Mouse (Mus musculus) hindlimb bud, embryonic 11.5 days (tissue): ENCODE measurements around the gene Gm826.

Experiments
- DNase-seq: peaks from one replicate; pipeline ENCODE4 v3.0.0-alpha.2; 2012; ENCODE audit warnings: low read depth, low spot score; ENCODE audit errors: extremely low spot score

The Gm826 gene

DNA sequence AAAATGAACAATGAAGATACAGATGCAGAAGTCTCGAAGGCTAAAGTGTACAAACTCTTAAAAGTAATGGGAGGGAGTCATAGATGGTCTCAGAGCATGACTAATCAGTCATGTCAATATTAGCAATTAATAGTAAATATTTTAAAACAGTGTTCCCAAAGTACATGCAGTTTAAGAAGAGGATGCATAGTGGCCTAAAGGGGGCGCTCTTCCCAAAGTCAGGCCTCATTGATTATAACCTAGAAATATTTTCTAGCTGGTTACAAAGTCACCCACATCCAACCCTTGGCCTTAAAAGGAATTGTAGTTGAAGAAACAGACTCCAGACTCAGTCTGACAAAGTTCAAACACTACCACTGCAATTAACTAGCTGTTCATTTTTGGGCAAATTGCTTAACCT is 20.4 kb upstream of the Gm826 start:
- DNase-seq: no peak

DNA sequence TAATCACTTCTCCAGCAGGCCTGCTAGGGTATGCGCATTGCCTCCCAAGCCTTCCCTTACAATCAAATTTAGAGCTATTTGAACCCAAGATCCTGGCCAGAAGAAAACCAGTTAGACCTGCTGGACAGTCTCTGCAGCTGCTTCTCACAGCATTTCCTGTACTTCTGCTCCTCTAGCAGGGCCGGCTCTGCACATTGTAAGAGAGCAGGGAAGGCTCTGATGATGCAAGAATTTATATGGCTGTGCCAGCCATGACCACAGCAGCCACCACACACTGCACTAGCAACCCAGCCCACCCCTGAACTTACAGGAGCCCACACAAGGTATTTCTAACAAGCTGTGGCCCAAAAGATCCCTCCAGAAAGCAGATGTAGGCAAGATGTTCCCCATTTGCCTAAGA is 19.6 kb upstream of the Gm826 start:
- DNase-seq: no peak

DNA sequence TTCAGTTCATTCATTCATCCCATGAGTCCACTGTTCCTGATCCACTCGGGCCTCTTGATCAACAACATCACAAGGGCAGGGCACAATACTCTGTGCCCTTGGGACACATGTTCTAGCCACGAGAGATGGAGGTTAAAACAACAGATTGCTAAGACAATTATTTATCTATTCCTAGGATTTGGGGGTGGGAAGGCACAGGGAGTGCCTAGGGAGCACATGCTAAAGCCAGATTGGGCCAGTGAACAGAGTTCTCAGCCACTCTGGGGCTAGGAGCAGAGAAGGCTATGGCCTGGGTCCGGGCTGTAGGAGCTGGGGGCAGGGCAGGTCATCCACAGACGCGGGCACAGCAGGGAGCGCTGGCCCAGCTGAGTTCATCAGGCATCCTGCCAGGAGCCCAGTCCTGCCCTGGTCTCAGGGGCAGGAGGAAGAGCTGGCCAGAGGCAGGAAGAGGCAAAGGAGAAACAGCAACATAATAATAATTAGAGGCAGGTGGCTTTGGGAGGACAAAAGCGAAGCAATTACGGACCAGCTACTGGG is 17.1 kb upstream of the Gm826 start:
- no peak for DNase-seq

DNA sequence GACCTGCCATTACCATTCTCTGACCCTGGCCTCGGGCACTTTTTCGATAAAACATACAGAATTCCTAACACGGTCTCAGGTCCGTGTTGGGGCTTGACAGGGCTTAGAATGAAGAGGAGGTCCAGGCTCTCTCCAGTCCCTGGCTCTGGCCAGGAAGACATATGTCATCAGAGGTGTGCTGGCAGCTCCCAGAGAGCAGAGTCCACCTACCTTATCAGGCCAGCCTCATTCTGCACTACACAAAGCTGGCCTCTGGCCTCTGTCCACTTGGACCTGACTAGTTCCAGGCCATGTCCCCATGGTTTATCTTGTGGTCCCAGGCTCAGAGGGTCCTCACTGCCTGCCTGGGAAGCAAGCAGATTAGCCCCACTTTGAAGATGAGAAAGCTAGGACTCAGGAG is 15.6 kb upstream of the Gm826 start:
- no peak for DNase-seq

DNA sequence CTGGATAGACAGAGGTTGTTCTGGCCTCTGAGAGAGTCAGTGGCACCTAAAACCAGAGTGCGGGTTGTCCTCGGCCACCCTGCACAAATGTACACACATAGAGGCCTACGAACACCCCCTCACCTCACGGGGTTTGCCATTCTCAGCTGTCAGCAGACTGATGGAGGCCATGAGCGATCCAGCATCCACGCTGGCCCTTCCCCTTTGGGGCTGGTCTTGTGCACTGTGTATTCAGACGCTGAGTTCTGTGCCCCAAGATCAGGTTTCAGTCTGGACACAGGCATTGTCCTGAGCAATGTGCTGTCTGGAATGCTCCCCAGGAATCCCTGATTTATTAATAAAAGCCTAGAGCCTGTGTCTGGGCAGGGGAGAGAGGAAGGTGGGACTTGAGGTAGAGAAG is 14.8 kb upstream of the Gm826 start:
- no peak for DNase-seq

DNA sequence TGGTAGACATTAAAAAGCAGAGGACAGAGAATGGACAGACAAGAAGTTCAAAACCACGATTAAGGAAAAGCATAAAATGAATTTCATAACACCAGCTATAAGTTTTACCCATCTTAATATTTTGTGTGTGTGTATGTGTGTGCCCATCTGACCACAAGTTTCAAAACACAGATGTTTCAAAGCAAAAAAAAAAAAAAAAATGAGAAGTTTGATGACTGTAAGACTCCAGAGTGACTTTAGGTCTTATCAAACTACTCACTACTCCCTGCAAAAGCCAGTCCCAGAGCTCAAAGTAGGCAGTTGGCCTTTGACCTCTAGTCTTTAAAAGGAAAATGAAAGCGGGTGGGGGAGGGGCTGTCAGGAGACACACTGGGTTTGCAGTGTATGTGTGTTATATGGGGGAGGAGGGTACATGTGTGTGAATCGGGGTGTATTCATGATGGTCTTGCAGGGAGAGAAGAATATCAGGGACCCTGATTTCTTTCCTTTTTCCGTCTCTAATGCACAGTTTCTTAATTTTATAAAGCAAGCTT is 14.2 kb upstream of the Gm826 start:
- no peak for DNase-seq

DNA sequence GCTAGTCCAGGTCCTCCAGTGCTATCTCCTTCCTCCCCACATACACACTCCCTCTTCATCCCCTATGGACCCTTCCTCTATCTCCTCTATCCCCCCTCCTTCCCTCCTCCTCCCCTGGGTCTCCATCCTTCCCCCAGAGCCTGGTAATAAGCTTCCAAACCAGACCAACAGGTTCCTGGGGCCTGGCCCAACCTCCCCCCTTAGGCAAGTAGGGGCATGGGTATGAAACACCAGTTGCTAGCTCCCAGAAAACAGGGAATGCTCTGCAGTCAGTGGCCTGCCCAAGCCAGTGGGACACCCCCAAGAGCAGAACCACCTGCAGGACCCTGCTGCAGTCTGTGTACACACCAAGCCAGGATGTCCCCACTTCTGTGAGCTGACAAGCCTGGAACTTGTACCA is 11.7 kb upstream of the Gm826 start:
- DNase-seq: no peak

DNA sequence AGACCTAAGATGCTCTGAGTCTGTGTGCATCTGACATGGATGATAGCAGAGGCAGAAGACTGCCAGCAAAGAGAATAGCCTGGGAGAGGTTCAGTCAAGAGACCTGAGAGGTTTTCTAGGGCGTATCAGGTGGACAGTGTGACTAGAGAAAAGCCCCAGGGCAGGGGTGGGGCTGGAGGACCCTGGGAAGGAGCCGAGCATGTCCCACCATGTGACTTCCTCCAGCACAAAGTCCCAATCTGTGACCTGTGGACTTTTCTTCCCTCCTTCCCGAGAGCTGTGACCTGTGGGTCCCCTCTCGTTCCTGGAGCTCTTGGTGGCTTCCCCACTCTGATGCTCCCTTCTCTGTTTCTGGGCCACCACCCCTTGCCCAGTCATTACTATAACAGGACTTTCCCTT is 6.2 kb upstream of the Gm826 start:
- no peak for DNase-seq

DNA sequence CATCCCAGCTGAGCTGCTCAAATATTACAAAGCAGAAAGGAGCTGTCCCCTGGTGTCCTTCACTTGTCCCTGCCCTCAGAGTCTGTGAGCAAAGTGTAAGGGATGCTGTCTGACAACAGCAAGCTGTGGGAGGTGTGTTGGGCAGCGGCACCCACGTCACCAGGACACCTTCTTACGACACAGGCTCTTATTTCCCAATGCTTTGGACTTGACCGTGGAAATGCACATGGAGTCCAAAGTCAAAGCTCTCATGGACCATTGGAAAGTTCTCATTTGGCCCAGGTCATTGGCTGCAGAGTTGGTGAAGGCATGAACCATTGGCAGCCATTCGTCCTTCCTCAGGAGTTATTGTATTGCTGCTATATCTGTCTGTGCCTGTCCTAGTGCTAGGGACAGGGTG is 5.6 kb upstream of the Gm826 start:
- no peak for DNase-seq

DNA sequence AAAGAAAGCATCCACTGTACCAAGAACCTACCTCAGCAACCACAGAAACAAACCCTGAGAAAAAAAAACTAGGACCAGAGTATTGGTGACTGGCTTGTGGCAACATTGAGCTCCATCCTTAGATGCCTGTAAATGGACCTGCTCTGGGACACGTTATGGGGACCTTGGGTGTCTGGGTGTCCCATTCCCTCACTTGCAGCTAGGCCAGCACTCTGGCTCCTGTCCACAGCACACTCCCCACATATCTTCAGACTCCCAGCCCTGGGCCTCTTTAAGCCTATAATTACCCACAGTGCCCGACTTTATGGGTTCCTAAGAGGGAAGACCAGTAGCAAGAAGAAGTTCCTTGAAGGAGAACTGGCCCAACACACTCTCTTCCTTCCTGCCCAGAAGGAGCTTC is 2.1 kb upstream of the Gm826 start:
- no peak for DNase-seq

DNA sequence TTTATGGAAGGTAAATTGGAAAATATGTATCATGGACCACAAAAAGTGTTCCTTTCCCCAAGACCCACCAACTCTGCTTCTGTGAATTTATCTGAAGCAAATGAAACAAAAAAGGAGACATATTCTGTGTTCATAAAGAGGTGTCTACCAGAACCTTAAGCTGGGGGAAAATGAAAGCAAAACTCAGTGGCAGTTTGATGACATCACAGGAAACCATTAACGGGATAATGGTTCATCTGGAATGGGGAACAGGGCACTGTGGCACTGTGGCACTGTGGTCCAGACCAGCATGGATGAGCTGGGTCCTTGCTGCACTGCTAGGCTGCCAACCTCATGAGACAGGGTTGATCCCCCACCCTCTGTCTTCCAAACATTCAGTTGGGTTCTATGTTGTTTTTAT is 1.1 kb upstream of the Gm826 start:
- DNase-seq: no peak

DNA sequence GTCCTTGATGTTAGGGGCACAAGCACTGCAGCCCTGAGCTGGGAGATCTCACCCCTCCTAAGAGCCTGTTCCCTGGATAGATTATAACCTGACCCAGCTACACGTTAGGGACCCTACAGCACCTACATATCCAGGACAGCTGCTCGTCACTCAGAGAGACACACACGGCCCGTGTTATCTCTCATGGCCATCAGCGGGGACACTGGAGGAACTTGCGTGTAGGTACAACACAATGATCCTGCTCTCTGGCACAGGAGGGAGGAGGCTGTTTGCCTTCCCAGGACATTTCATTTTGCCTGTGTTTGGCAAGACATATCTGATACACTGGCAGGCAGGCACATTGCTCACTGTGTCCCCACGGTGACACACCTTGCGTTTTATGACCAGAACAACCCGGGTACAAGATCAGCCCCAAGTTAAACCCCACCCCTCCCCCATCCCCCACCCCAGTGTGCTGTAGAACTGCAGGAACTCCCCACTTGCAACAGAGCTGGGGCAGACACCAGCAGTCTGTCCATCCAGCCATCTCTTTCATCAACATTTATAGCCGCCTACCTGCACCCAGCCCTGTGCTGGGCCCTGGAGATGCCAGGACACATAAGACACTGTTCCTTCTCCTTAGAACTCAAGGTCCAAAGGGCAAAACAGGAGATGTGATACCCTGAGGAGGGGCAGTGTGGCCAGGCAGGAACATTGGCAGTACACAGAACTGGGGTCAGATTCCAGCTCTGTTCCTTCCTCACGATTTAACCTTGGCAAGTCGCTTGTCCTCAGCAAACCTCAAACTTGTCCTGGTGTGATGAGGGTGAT is 1.2 kb downstream of the Gm826 start:
- DNase-seq: no peak

DNA sequence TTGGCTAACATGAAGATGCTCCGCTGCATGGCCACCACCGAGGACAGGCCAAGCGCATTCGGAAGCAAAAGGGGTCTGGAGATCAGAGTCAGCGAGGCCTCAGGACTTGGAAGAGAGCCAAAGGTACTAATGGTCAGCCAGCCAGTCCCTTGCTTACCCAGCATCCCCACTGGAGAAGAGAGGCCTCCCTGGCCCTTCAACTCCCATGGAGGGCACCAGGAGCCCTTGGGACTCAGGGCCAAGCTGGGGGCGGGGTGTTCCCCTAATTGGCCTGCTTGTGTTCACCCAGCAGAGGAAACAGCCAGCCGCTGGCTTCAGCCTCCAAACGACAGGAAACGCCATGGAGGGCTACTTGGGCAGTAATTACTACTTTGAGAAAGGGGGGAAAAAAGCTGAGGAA is 5.1 kb downstream of the Gm826 start:
- no peak for DNase-seq

DNA sequence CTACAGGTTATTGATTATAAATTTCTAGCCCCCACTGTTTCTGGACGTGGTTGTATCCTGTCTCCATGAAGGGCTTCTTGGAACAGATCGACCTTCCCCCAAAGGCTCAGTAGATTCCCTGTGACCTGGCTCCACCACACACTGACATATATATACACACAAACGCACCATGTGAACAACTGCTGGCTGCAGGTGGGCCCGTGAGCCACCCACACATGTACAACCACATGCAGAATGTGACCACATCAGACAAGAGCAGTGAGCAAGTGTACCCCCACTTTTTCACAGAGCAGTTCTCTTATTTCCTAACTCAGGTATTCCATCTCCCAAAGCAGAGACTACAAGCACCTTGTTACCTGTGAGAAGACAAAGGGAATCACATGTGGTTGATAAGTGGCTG is 6.2 kb downstream of the Gm826 start:
- DNase-seq: no peak

DNA sequence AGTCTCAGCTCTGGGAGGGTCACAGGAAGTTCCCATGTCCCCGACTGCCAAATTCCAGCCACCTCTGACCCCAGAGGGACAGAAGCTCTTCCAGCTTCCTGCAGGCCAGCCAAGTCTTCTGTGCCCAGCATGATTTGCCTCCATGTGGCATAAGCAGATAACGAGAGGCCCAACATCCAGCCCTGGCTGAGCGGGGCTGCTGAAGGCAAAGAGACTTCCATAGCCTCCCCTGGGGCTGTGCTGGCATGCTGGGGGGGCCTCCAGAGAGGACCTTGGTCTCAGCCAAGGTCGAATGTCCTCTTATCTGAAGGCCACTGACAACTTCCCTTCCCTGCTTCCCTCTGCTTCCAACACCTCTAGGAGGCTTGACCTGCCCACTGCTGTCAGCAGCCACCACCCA is 6.8 kb downstream of the Gm826 start:
- no peak for DNase-seq

DNA sequence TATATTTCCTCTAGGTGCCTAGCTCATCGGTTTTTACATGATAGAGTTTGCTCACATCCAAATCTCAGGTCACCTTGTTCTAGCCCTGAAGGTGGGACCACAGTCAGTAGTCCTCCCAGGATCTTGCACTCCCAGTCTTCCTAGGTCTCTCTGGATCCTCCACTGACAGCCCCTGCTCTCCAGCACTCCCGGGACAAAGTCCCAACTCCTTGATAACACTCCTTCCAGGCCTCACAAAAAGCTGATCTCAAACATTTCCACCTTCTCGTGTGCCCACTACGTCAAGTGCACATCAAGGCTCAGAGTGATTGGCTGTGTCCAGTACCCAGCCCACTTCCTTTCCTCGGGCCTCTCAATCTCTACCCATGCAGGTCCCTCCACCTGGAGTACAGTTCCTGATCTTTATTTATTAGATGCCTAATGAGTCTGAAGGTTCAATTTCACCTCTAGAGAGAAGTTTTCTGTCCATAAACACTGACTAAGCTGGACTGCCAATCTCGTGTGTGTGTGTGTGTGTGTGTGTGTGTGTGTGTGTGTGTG is 8.8 kb downstream of the Gm826 start:
- DNase-seq: no peak

DNA sequence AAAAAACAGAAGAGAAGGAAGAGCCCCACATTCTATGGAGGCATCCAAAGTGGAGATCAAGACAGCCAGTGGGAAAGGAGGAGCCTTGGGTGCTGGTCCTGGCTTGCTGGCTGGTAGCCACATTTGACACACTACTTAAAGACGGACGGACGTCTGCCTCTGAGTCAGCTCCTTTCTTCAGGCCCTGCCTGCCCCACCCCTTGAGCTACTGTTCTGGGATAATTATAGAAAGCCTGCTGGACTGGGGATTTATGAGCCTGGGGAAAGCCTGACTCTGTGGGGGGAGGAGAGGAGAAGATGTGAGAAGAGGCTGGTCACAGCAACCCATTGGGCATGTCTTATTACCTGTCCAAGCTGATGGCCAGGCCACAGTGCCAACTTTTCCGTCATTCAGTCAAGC is 12.1 kb downstream of the Gm826 start:
- DNase-seq: no peak

DNA sequence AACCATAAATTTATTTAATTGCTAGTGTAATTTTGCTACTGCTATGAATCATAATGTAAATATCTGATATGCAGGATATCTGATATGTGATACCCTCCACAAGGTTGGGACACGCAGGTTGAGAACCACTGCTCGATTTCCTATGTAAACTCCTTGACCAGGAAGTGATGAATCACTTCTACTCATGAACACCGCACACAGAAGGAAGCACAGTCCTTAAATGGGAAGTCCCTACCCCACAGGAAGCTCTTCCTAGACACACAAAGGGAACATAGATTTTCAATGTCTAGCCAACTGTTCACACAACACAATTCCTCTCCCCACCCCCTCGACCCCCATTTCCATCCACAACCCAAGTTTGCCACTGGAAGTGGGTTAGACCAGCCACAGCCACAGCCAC is 15.7 kb downstream of the Gm826 start:
- DNase-seq: no peak

DNA sequence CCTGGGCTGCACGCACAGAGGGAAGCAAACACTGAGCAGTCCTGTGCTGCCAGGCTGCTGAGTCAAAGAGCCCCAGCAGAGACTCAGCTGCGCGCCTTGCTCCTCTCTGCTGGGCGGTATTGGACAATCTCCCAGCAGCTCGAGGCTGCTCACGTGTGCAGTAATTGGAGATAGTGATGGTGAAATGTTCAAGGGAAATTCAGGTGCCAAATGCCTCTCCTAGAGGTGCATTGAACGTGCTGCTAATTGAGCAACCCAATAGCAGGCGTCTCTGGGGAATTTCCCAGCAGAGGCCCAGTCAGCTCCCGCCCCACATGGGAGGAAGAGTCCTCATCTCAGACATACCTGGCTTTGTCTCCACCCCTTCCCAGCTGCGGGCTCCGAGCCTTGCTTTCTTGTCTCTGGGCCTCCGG is 20.4 kb downstream of the Gm826 start:
- no peak for DNase-seq

DNA sequence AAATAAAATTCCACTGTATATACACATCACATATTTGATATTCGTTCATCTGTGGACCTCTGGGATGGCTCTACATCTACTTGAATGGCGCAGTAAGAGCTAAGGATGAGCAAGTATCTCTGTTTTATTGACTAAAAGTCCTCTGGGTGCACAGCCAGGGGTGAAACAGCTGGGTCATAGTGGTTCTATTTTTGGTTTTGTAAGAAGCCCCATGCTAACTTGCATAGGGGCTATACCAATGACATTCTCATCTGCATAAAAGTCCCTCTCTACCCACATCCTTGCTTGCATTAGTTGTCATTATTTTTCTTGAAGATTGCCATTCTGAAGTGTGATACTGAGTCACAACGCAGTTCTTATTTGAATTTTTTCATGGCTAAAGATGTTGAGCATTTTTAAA is 28.9 kb downstream of the Gm826 start:
- no peak for DNase-seq

DNA sequence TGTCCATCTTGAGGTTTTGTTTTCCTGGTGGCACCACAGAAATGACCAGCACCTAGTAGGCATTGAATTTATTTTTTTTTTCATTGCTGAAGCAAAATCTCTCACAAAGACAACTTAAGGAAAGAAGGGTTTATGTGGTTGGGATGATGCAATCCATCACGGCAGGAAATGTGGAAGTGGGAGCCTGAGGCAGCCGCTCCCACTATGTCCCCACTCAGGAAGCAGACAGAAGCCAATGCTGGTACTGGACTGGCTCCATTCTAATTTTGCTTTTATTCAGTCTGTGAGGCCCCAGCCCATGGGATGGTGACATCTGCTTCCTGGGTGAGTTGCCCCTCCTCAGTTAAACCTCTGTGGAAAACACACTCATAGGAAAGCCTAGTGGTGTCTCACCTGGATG is 30.0 kb downstream of the Gm826 start:
- no peak for DNase-seq

DNA sequence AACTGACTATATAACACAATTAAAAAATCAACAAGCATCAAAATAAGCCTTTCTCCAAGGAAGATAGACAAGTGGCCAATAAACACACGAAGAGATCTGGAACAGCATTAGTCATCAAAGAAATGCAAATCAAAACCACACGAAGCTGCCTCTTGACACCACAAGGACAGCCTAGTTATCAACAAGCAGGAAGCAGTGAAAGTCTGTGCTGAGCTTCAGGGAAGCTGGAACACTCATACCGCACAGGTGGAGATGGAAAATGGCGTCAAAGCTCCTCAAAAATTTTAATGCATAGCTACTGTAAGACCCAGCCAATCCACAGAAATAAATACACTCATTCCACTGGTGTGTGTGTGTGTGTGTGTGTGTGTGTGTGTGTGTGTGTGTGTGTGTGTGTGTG is 31.9 kb downstream of the Gm826 start:
- no peak for DNase-seq

DNA sequence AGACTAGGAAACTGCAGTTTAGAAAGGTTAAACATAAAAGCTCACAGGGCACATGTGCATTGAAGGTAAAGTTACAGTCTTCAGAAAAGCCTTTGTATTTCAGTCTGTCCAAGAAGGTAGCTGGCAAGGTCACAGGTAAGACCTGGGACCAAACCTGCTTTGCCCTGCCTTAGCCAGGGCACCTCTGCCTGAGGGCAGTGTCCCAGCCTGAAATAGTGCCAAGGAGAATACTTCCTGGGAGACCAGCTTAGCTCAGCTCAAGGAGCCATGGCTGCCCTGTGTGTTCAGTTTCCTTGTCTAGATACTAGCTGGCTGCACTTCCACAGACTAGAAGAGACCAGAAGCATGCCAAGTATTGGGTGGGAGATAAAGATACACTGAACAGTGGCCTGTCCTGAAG is 35.4 kb downstream of the Gm826 start:
- DNase-seq: no peak
